8 mouse cellular contexts compared by ENCODE assay signal in the genomic region with DNA sequence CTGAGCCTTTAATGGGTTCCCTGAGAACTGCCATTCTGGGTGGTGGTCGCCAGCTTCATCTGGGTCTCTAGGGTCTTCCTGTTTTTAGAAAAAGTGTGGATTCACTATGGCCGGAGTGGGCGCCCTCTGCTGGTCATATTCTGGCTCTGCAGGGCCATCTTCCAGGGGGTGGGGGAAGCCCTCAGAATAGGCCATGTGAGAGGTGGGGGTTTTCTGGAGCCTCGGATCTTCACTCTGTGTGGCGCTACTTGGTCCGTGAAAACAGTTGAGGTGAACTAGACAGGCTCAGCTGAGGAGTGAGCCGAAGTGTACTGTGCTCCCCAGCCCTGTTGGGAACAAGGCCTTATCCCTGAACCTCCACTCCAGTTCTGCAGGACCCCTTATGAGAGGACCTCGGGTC. TPM values are rescaled to one million over a fixed set of nuclear protein-coding genes. Genes with fewer than 3 reads are reported as not detected.
A peak's percentile ranks its signal among the peaks of the same experiment; 100 is the strongest.
DNase-seq lines count a peak whose midpoint lies in the region; ATAC-seq and TF ChIP-seq lines count a peak whose summit lies in the region.
"Had no signal": no experiment of that assay in that cellular context is flagged by ENCODE, and none has a peak within 500 bp of the region (broad histone marks: within the 10 kb centered on the region; RNA-seq: fewer than 3 reads in every experiment).

No protein-coding gene starts in this region.

- peak overlapping the region; percentile 66; the same call in 1 of the 2 replicates for H3K27ac ChIP-seq in ES-E14 (ENCODE audit: insufficient read depth, low read depth, low read length, poor library complexity, severe bottlenecking)
- H3K27ac ChIP-seq in cortical plate, adult 2 months (ENCODE audit: insufficient read depth, low read length): no peak overlapping the region
- no peak overlapping the region for H3K27ac ChIP-seq in liver, embryonic 11.5 days (ENCODE audit: low read depth, low read length)

- H3K4me3 ChIP-seq in ES-E14 (ENCODE audit: insufficient read depth in 1 of 2, low read depth in 1 of 2, low read length in 2 of 2, poor library complexity in 1 of 2, severe bottlenecking in 1 of 2): peak overlapping the region; percentile 33 to 69
- no peak overlapping the region for H3K4me3 ChIP-seq in cortical plate, adult 2 months (ENCODE audit: insufficient read depth, low read length)
- H3K4me3 ChIP-seq in liver, embryonic 11.5 days (ENCODE audit: low read depth, low read length): peak overlapping the region; percentile 25; the same call in 1 of the 2 replicates

- in situ Hi-C loops in ES-E14 (cut with MboI; ENCODE audit: low sequenced_read_pairs in 2 of 2, unreplicated experiment in 2 of 2): no loop called here

- no peak for TF ChIP-seq POLR2A in cortical plate, adult 2 months (IDR thresholded peaks at IDR 0.05; ENCODE audit: extremely low read depth, insufficient read depth, low read length)

- H3K4me1 ChIP-seq in ES-E14 (ENCODE audit: control insufficient read depth in 2 of 2, insufficient read depth in 2 of 2, low read length in 2 of 2, poor library complexity in 1 of 2): peaks cover 0 to 28% of the 10 kb centered on the region in 2 experiments; a peak in 3 of 4 replicates
- peaks cover 11% of the 10 kb centered on the region for H3K4me1 ChIP-seq in cortical plate, adult 2 months (ENCODE audit: control insufficient read depth, insufficient read depth, low read length)
- peaks cover 20% of the 10 kb centered on the region for H3K4me1 ChIP-seq in liver, embryonic 11.5 days (replicated peaks; ENCODE audit: control insufficient read depth, insufficient read depth, low read length)

- peaks cover 19% of the 10 kb centered on the region for H3K27me3 ChIP-seq in liver, embryonic 11.5 days (replicated peaks; ENCODE audit: control insufficient read depth, insufficient read depth, low read length)

- H3K9ac ChIP-seq in ES-E14 (ENCODE audit: insufficient read depth, low read depth, low read length, poor library complexity, severe bottlenecking): peak overlapping the region; percentile 24; the same call in 1 of the 2 replicates
- H3K9ac ChIP-seq in liver, embryonic 11.5 days (ENCODE audit: low read depth, low read length): no peak overlapping the region

- peak; percentile 24; the same call in 1 of the 2 replicates for ATAC-seq in liver, embryonic 11.5 days (replicated peaks; ENCODE audit: low FRiP score)
- no peak for ATAC-seq in frontal cortex, adult (ENCODE audit: low TSS enrichment)

- no peaks in the 10 kb centered on the region for H3K36me3 ChIP-seq in ES-E14 (ENCODE audit: control insufficient read depth, insufficient read depth, low read length, poor library complexity, severe bottlenecking)
- no peaks in the 10 kb centered on the region for H3K36me3 ChIP-seq in liver, embryonic 11.5 days (ENCODE audit: control insufficient read depth, insufficient read depth, low read length)

- TF ChIP-seq CTCF in cortical plate, adult 2 months (IDR thresholded peaks at IDR 0.05; ENCODE audit: extremely low read depth, insufficient read depth, low read length): peak; percentile 55

- DNase-seq in CD4-positive, CD25-positive, alpha-beta regulatory T cell, adult 2 months (ENCODE audit: low read depth, low spot score): peak; percentile 83
- DNase-seq in ES-E14 (ENCODE audit: low read depth, low spot score): peak; percentile 57
- peak; percentile 61 for DNase-seq in heart, postnatal 4 days
- no peak for DNase-seq in liver, embryonic 11.5 days (ENCODE audit: low spot score)
- peak; percentile 49 to 61 for DNase-seq in natural killer cell, adult 2 months (ENCODE audit: low spot score in 2 of 2)

- WGBS in liver, embryonic 11.5 days: 5% methylated on average over 8 of the region's 8 CpGs

- H3K4me2 ChIP-seq in liver, embryonic 11.5 days: peak overlapping the region; percentile 55

- H3K9me3 ChIP-seq in ES-E14 (ENCODE audit: control insufficient read depth, insufficient read depth, low read depth, low read length): no peaks in the 10 kb centered on the region
- no peaks in the 10 kb centered on the region for H3K9me3 ChIP-seq in liver, embryonic 11.5 days (ENCODE audit: control insufficient read depth, low read length)

TF ChIP-seq in ES-E14, 5 proteins besides CTCF, POLR2A, EP300 and RAD21:
- TF ChIP-seq ZNF384 (IDR thresholded peaks at IDR 0.05; ENCODE audit: low read depth, low read length): peak; percentile 53; the same call in 1 of the 2 replicates
- TF ChIP-seq ZC3H11A (IDR thresholded peaks at IDR 0.05; ENCODE audit: borderline replicate concordance, low read depth, low read length): no peak

RNA-seq across cellular contexts. Expression of a gene that starts 6.7 kb away (rescaled TPM):
- 1.2 and 1.5 TPM in 2 replicates for total RNA-seq in ES-E14 (2012; rRNA removed)
- polyA plus RNA-seq in cortical plate, adult 2 months (2012; rRNA removed): 72.0 and 76.5 TPM in 2 replicates
- 100 to 1,000 TPM; 101 to 105 TPM for total RNA-seq in heart, postnatal 4 days (2021)
- polyA plus RNA-seq in liver, embryonic 11.5 days (2014; fragmentation: Nextera tagmentation; extraction: Ambion mirVana): 1.8 and 2.0 TPM in 2 replicates

RNA-seq across cellular contexts. Expression of a gene that starts 8.3 kb away (rescaled TPM):
- 4.4 and 6.1 TPM in 2 replicates for total RNA-seq in ES-E14 (2012; rRNA removed)
- 1,156 and 1,221 TPM in 2 replicates for polyA plus RNA-seq in cortical plate, adult 2 months (2012; rRNA removed)
- total RNA-seq in heart, postnatal 4 days (2021): under 1 TPM; 0.25 to 0.69 TPM
- polyA plus RNA-seq in liver, embryonic 11.5 days (2014; fragmentation: Nextera tagmentation; extraction: Ambion mirVana): 3.1 and 4.4 TPM in 2 replicates

RNA-seq across cellular contexts. Expression of a gene that starts 24.8 kb away (rescaled TPM):
- total RNA-seq in ES-E14 (2012; rRNA removed): 10.0 and 18.8 TPM in 2 replicates
- polyA plus RNA-seq in cortical plate, adult 2 months (2012; rRNA removed): not detected in 2 replicates
- total RNA-seq in heart, postnatal 4 days (2021): not detected
- 2.3 and 3.3 TPM in 2 replicates for polyA plus RNA-seq in liver, embryonic 11.5 days (2014; fragmentation: Nextera tagmentation; extraction: Ambion mirVana)
- total RNA-seq: layer of hippocampus, adult 18-20 months had no signal

RNA-seq across cellular contexts. Expression of a gene that starts 59.4 kb away (rescaled TPM):
- total RNA-seq in ES-E14 (2012; rRNA removed): 25.5 and 25.7 TPM in 2 replicates
- 24.3 and 24.4 TPM in 2 replicates for polyA plus RNA-seq in cortical plate, adult 2 months (2012; rRNA removed)
- total RNA-seq in heart, postnatal 4 days (2021): 10 to 100 TPM; 22.5 to 24.2 TPM
- polyA plus RNA-seq in liver, embryonic 11.5 days (2014; fragmentation: Nextera tagmentation; extraction: Ambion mirVana): 17.2 and 18.9 TPM in 2 replicates

RNA-seq across cellular contexts. Expression of a gene that starts 59.4 kb away (rescaled TPM):
- total RNA-seq in ES-E14 (2012; rRNA removed): 125 and 136 TPM in 2 replicates
- 76.3 and 79.9 TPM in 2 replicates for polyA plus RNA-seq in cortical plate, adult 2 months (2012; rRNA removed)
- total RNA-seq in heart, postnatal 4 days (2021): 10 to 100 TPM; 44.7 to 45.0 TPM
- polyA plus RNA-seq in liver, embryonic 11.5 days (2014; fragmentation: Nextera tagmentation; extraction: Ambion mirVana): 129 TPM in 2 replicates

Comparison
In these comparisons a context has a peak if more than half of its experiments do, and no peak if none do; other contexts are left out.
1. RNA of a gene that starts 6.7 kb away (total RNA-seq): 101 to 105 TPM in heart, postnatal 4 days; 1.2 to 1.5 TPM in ES-E14; every median in the first group is over 10 times any median in the second.
2. RNA of a gene that starts 24.8 kb away (total RNA-seq): 10.0 to 18.8 TPM in ES-E14; not detected in heart, postnatal 4 days; every median in the first group is over 10 times any median in the second.